Mouse (Mus musculus) ES-E14 (cell line): ENCODE data around the gene Abhd14a. TPM values are rescaled to one million over a fixed set of nuclear protein-coding genes. Genes with fewer than 3 reads are reported as not detected.
A peak's percentile ranks its signal among the peaks of the same experiment; 100 is the strongest.

Source experiments
- DNase-seq: peaks from one replicate; pipeline ENCODE4 v3.0.0-alpha.2; 2013; ENCODE audit warnings: low read depth, low spot score
- H3K27ac ChIP-seq: 2 replicates; pipeline ENCODE4 v1.5.1; 2012; ENCODE audit warnings: low read depth, mild to moderate bottlenecking, low read length, moderate library complexity, mixed read lengths; ENCODE audit not compliant: poor library complexity, insufficient read depth, severe bottlenecking
- H3K36me3 ChIP-seq: 2 replicates; pipeline ENCODE4 v1.6.1; 2012; ENCODE audit warnings: mild to moderate bottlenecking, low read length, moderate library complexity, mixed read lengths; ENCODE audit not compliant: control insufficient read depth, poor library complexity, insufficient read depth, severe bottlenecking
- H3K4me1 ChIP-seq, 2 experiments: fragments of 150-350 bp in 1 of 2; sonication (generic) in 1 of 2; 2 replicates each; pipeline ENCODE4 v1.6.1; 2012; ENCODE audit warnings: low read length in 2 of 2, mild to moderate bottlenecking in 1 of 2, mixed read lengths in 1 of 2; ENCODE audit not compliant: control insufficient read depth in 2 of 2, insufficient read depth in 2 of 2, poor library complexity in 1 of 2
- H3K4me3 ChIP-seq, 2 experiments: fragments of 150-350 bp in 1 of 2; sonication (generic) in 1 of 2; 2 replicates each; pipeline ENCODE4 v1.5.1; 2012; ENCODE audit warnings: low read length in 2 of 2, low read depth in 1 of 2, mild to moderate bottlenecking in 1 of 2, mixed read lengths in 1 of 2; ENCODE audit not compliant: insufficient read depth in 1 of 2, poor library complexity in 1 of 2, severe bottlenecking in 1 of 2
- H3K9ac ChIP-seq: 2 replicates; pipeline ENCODE4 v1.6.1; 2012; ENCODE audit warnings: low read depth, mild to moderate bottlenecking, low read length, mixed read lengths; ENCODE audit not compliant: poor library complexity, insufficient read depth, severe bottlenecking
- H3K9me3 ChIP-seq: fragments of 150-350 bp; sonication (generic); 2 replicates; pipeline ENCODE4 v1.6.1; 2012; ENCODE audit warnings: low read depth, mild to moderate bottlenecking, low read length; ENCODE audit not compliant: control insufficient read depth, insufficient read depth
- CHD2 ChIP-seq: IDR thresholded peaks from 2 replicates; pipeline ENCODE4 v1.6.1; 2014; ENCODE audit warnings: mild to moderate bottlenecking, low read depth, low read length, inconsistent platforms
- HCFC1 ChIP-seq: IDR thresholded peaks from 2 replicates; pipeline ENCODE4 v1.6.1; 2012; ENCODE audit warnings: low read length, inconsistent platforms, borderline replicate concordance; ENCODE audit not compliant: insufficient read depth
- MAFK ChIP-seq: IDR thresholded peaks from 2 replicates; pipeline ENCODE4 v1.6.1; 2014; ENCODE audit warnings: mild to moderate bottlenecking, low read depth, low read length, inconsistent platforms; ENCODE audit not compliant: insufficient read depth
- ZC3H11A ChIP-seq: IDR thresholded peaks from 2 replicates; pipeline ENCODE4 v1.6.1; 2012; ENCODE audit warnings: low read depth, mild to moderate bottlenecking, inconsistent platforms, low read length, borderline replicate concordance
- ZNF384 ChIP-seq: IDR thresholded peaks from 2 replicates; pipeline ENCODE4 v1.6.1; 2012; ENCODE audit warnings: low read depth, low read length, inconsistent platforms
- in situ Hi-C, 2 experiments: fragments of 600-800 bp; cut with MboI; formaldehyde crosslinking; loops; one replicate each; pipeline ENCODE4 v1.15.1; 2025; ENCODE audit warnings: low sequenced_read_pairs in 2 of 2, inconsistent platforms in 1 of 2; ENCODE audit not compliant: unreplicated experiment in 2 of 2
- total RNA-seq: library from RNA; depleted of rRNA; stranded (reverse); fragments of 300-350 nt; gene quantifications from 2 replicates; pipeline ENCODE4 v1.2.3, GENCODE M21; 2012

Abhd14a gene
- total RNA-seq, 1 experiment = 23.0 TPM

GRCm38 (mm10) chr9:106469317-106469716 is 21.8 kb upstream of the Abhd14a start:
- no peak overlapping the region for H3K4me3 ChIP-seq

GRCm38 (mm10) chr9:106467746-106468145 is 20.3 kb upstream of the Abhd14a start:
- no peak for DNase-seq
- peaks cover 8% of the 10 kb centered on the region for H3K36me3 ChIP-seq
- H3K9ac ChIP-seq = no peak overlapping the region
- no peaks in the 10 kb centered on the region for H3K9me3 ChIP-seq
- H3K4me1 ChIP-seq = peaks cover 3 to 36% of the 10 kb centered on the region in 2 experiments; a peak in 3 of 4 replicates
- in situ Hi-C loops = no loop called here
- H3K27ac ChIP-seq = no peak overlapping the region
- H3K4me3 ChIP-seq = no peak overlapping the region
- TF ChIP-seq ZNF384 (no peak), HCFC1 (no peak), ZC3H11A (no peak), CHD2 (no peak), MAFK (no peak)

More at GRCm38 (mm10) chr9:106469317-106469716, 21.8 kb upstream of the Abhd14a start:
- no peaks in the 10 kb centered on the region for H3K36me3 ChIP-seq
- no peak overlapping the region for H3K27ac ChIP-seq
- TF ChIP-seq ZC3H11A (no peak), MAFK (no peak), HCFC1 (no peak), ZNF384 (no peak), CHD2 (no peak)
- no peak for DNase-seq
- no peaks in the 10 kb centered on the region for H3K9me3 ChIP-seq
- H3K9ac ChIP-seq = no peak overlapping the region
- H3K4me1 ChIP-seq = peaks cover 3 to 23% of the 10 kb centered on the region in 2 experiments; a peak in 2 of 4 replicates
- in situ Hi-C loops = no loop called here

GRCm38 (mm10) chr9:106466721-106467120 is 19.2 kb upstream of the Abhd14a start:
- TF ChIP-seq HCFC1 (no peak), ZNF384 (no peak), MAFK (no peak), ZC3H11A (no peak), CHD2 (no peak)
- no peak for DNase-seq
- Histone ChIP-seq H3K9me3 (no peaks in the 10 kb centered on the region), H3K4me3 (no peak overlapping the region), H3K9ac (no peak overlapping the region), H3K27ac (no peak overlapping the region), H3K36me3 (peaks cover 17% of the 10 kb centered on the region), H3K4me1 (peaks cover 3 to 38% of the 10 kb centered on the region in 2 experiments; a peak in 3 of 4 replicates)
- in situ Hi-C loops = no loop called here

GRCm38 (mm10) chr9:106465571-106466200 is 18.2 kb upstream of the Abhd14a start, which contains the start of gene Gpr62:
Gpr62 (minus strand) TSS chr9:106465938.
- DNase-seq = no peak
- H3K27ac ChIP-seq = no peak within 1 kb of the TSS
- peaks cover 25% of the 10 kb centered on the region for H3K36me3 ChIP-seq

More at GRCm38 (mm10) chr9:106465571-106466200, 18.2 kb upstream of the Abhd14a start, which contains the start of gene Gpr62:
- Histone ChIP-seq H3K9ac (peak within 1 kb of the TSS; percentile 81), H3K4me1 (peaks cover 3 to 33% of the 10 kb centered on the region in 2 experiments; a peak in 3 of 4 replicates), H3K9me3 (no peaks in the 10 kb centered on the region), H3K4me3 (peak within 1 kb of the TSS; percentile 79 to 83)
- in situ Hi-C loops = no loop called here
- no peak for TF ChIP-seq MAFK
